Mouse (Mus musculus): Measurements from ENCODE around the gene Axl.

Gene Axl

DNA sequence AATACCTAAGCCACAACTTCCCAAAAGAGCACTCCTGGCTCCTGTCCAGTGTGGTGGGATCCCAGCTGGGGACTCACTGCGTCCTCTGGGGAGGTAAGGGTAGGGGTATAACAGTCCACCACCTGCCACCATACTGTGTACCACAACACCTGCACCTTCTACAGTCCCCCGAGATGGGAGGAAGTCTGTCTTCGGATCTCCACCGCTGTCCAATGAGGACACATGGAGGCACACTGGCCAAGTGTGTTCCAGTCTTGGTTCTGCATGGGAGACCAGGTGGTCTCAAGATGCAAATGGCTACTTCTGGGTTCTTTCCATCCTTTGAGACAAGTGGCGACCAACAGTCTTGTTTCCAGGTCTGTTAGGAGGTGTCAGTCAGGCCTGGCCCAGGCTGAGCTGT lies 77.3 kb downstream of the Axl start:
- no peak for DNase-seq (ENCODE audit: low spot score in 2 of 2)

DNA sequence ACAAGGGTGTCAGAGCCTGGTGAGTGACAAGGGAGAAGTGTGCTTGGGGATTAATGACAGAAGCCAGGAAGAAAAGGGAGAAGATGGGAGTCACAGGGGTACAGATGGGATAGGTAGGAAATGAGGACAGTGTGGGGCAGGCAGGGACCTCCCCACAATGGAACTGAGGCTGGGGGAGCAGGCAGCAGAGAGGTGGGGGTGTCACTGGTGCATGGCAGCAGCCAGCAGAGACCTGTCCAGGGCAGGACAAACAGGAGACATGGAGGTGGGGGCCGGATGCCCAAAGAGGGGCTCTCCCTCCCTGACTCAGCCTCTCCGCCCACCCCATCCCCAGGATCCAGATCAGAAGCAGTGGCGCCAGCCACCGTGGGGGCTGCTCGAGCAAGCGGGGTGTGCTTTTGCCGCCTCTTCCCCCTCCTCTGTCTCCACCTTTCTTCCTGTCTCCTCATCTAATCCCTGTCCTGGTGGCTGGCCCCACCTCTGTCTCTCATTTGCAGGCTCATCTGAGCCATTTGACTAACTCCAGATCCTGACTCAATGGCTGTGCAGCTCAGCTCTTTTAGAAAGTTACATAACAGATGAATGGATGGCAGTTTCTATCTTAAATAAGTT lies 77.9 kb downstream of the Axl start:
- no peak for DNase-seq (ENCODE audit: low spot score in 2 of 2)

DNA sequence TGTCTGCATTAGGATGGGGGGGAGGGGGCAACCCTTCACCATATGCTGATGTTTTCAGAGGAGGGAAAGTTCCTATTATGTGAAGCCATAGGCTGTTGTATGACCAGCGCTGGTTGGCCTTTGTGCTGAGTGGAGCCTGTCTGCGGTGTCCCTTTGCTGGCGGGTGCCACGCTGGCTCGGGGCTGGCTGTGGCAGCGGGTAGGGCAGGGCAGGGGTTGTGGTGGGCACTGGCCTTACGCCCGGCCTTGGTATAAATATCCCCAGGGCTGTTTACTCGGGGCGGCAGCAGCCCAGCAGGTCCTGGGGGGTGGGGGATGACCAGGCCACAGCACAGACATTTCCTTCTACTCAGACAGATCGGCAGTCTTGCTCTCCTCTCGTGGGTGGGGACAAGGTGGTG lies 78.5 kb downstream of the Axl start:
- no peak for DNase-seq (ENCODE audit: low spot score in 2 of 2)

DNA sequence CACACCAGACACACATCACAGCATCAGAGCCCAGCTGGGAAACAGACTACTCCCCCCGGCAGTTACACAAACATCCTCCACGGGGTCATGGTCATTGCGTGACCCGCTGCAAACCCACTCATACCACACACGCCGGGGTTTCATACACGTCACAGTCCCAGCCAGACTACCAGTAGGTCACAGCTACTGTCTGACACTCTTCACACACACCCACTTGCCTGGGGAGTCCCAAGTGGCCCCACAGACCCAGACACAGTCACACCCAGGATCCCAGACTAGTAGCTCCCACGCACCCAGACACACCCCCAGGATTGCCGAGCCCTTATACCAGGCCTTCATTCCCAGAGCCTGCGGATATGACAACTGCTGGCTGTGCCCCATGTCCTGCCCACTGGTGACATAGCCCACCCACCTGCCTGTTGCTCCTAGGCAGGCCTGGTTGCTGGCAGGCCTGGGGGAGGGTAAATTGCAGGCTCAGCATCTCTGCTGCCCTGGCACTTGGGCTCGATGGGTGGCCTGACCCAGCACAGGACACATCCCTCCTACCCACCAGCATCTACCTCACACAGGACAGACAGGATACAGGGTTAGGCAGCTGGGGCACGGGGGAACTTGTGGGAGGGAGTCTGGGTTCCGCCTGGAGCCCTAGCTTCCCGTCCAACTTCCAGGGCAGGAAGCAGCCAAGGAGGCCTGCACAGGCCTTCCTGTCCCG lies 80.8 kb downstream of the Axl start:
- no peak for DNase-seq (ENCODE audit: low spot score in 2 of 2)
